ENCODE assay signal across 8 mouse cellular contexts in genomic region chr5:142902506-142903314, GRCm38 (mm10). TPM values are rescaled to one million over a fixed set of nuclear protein-coding genes. Genes with fewer than 3 reads are reported as not detected.
A peak's percentile ranks its signal among the peaks of the same experiment; 100 is the strongest.
DNase-seq lines count a peak whose midpoint lies in the region; ATAC-seq and TF ChIP-seq lines count a peak whose summit lies in the region.

No protein-coding gene starts in this region.

- TF ChIP-seq CTCF in embryonic fibroblast, embryonic 13.5 days (IDR thresholded peaks at IDR 0.05; ENCODE audit: borderline replicate concordance, insufficient read depth, low read length), result no peak
- TF ChIP-seq CTCF in intestine, postnatal 0 days (IDR thresholded peaks at IDR 0.05; ENCODE audit: low read depth), result no peak
- peak; percentile 19; the same call in 1 of the 2 replicates for TF ChIP-seq CTCF in small intestine, adult 2 months (IDR thresholded peaks at IDR 0.05; ENCODE audit: extremely low read depth, insufficient read length, insufficient replicate concordance, low read depth, low read length)

- H3K4me3 ChIP-seq in megakaryocyte, embryonic 14.5 days (replicated peaks), result peak overlapping the region; percentile 76
- peak overlapping the region; percentile 86 for H3K4me3 ChIP-seq in embryonic fibroblast, embryonic 13.5 days (ENCODE audit: insufficient read depth, low read length)
- H3K4me3 ChIP-seq in intestine, postnatal 0 days (ENCODE audit: low read depth, low read length), result peak overlapping the region; percentile 7; the same call in 1 of the 2 replicates
- H3K4me3 ChIP-seq in small intestine, adult 2 months (ENCODE audit: low read depth, low read length), result peak overlapping the region; percentile 34

- H3K27ac ChIP-seq in embryonic fibroblast, embryonic 13.5 days (ENCODE audit: insufficient read depth, low read length), result peak overlapping the region; percentile 28; the same call in 1 of the 2 replicates
- H3K27ac ChIP-seq in intestine, postnatal 0 days (ENCODE audit: low read depth, low read length), result peak overlapping the region; percentile 84
- peak overlapping the region; percentile 31 for H3K27ac ChIP-seq in small intestine, adult 2 months (ENCODE audit: insufficient read depth, low read depth, low read length)

- DNase-seq in urinary bladder, postnatal 4 days (ENCODE audit: low spot score in 2 of 2), result no peak
- no peak for DNase-seq in c-Kit-positive CD71-positive TER-119-positive erythroid progenitor cells, embryonic 14.5 days (ENCODE audit: low spot score)
- DNase-seq in left cerebral cortex, postnatal 25 days (ENCODE audit: low spot score in 2 of 2), result no peak

- peak; percentile 74 for TF ChIP-seq POLR2A in embryonic fibroblast, embryonic 13.5 days (IDR thresholded peaks at IDR 0.05; ENCODE audit: low read depth, low read length)
- TF ChIP-seq POLR2A in small intestine, adult 2 months (IDR thresholded peaks at IDR 0.05; ENCODE audit: low read depth, low read length), result peak; percentile 55

- whole genome bisulfite sequencing in intestine, postnatal 0 days, result 43% methylated on average over 5 of the region's 5 CpGs
- 39% methylated on average over 5 of the region's 5 CpGs for WGBS in small intestine, adult 2 months

- intact Hi-C loops in left cerebral cortex, postnatal 25 days (cut with DNase I), result no loop called here

- peaks cover 79% of the 10 kb centered on the region for H3K4me1 ChIP-seq in megakaryocyte, embryonic 14.5 days
- peaks cover 3% of the 10 kb centered on the region; the same call in 1 of the 2 replicates for H3K4me1 ChIP-seq in embryonic fibroblast, embryonic 13.5 days (ENCODE audit: control insufficient read depth, insufficient read depth, low read length)
- H3K4me1 ChIP-seq in intestine, postnatal 0 days (replicated peaks; ENCODE audit: control insufficient read depth, insufficient read depth, low read length), result 0 out of 2 replicates have a peak, but pooled peaks cover 6% of the 10 kb centered on the region
- H3K4me1 ChIP-seq in small intestine, adult 2 months (ENCODE audit: control insufficient read depth, insufficient read depth, insufficient read length, low read length), result peaks cover 8% of the 10 kb centered on the region; the same call in 1 of the 2 replicates

- peaks cover 77% of the 10 kb centered on the region for H3K36me3 ChIP-seq in megakaryocyte, embryonic 14.5 days (replicated peaks; ENCODE audit: low read length)
- H3K36me3 ChIP-seq in intestine, postnatal 0 days (ENCODE audit: control insufficient read depth, insufficient read depth), result peaks cover 69% of the 10 kb centered on the region
- peaks cover 62% of the 10 kb centered on the region for H3K36me3 ChIP-seq in small intestine, adult 2 months (ENCODE audit: control insufficient read depth, insufficient read depth, low read length)

- peak overlapping the region; percentile 31; the same call in 1 of the 2 replicates for H3K9ac ChIP-seq in intestine, postnatal 0 days (ENCODE audit: low read depth, low read length)

- ATAC-seq in megakaryocyte, adult 5-6 weeks (ENCODE audit: poor library complexity, severe bottlenecking), result no peak
- ATAC-seq in intestine, postnatal 0 days, result peak; percentile 4; the same call in 1 of the 2 replicates

- H3K9me3 ChIP-seq in megakaryocyte, embryonic 14.5 days, result no peaks in the 10 kb centered on the region
- no peaks in the 10 kb centered on the region for H3K9me3 ChIP-seq in intestine, postnatal 0 days (ENCODE audit: control insufficient read depth)

- peak overlapping the region; percentile 80 for H3K4me2 ChIP-seq in intestine, postnatal 0 days (replicated peaks; ENCODE audit: low read depth)

- H3K27me3 ChIP-seq in megakaryocyte, embryonic 14.5 days (replicated peaks), result no peaks in the 10 kb centered on the region
- no peaks in the 10 kb centered on the region for H3K27me3 ChIP-seq in intestine, postnatal 0 days (replicated peaks; ENCODE audit: control insufficient read depth, insufficient read depth, low read length)
- H3K27me3 ChIP-seq in small intestine, adult 2 months (ENCODE audit: control insufficient read depth, insufficient read depth, low read length), result no peaks in the 10 kb centered on the region

RNA-seq across cellular contexts. Expression of gene Actb, which starts 3.8 kb away (rescaled TPM):
- polyA plus RNA-seq in megakaryocyte, embryonic 14.5 days (2012; ENCODE audit: insufficient read depth, low replicate concordance), result 9,487 and 13,262 TPM in 2 replicates
- total RNA-seq in megakaryocyte, adult 5-6 weeks (2015), result 15,428 and 15,938 TPM in 2 replicates
- total RNA-seq in megakaryocyte, adult 5-6 weeks (2017), result 7,091 and 10,908 TPM in 2 replicates
- 7,994 and 9,776 TPM in 2 replicates for polyA plus RNA-seq in embryonic fibroblast, embryonic 13.5 days (2011; ENCODE audit: insufficient read length, low read depth, missing spikeins)
- 22,808 and 23,070 TPM in 2 replicates for polyA plus RNA-seq in intestine, postnatal 0 days (2015; fragmentation: Nextera tagmentation; extraction: Ambion mirVana)
- polyA plus RNA-seq in small intestine, adult 2 months (2012; rRNA removed), result 4,701 and 11,894 TPM in 2 replicates
- 1,000 to 10,000 TPM; 2,451 to 2,479 TPM for total RNA-seq in left cerebral cortex, postnatal 25 days (2021)

RNA-seq across cellular contexts. Expression of gene Fbxl18, which starts 7.5 kb away (rescaled TPM):
- 4.7 and 4.9 TPM in 2 replicates for polyA plus RNA-seq in megakaryocyte, embryonic 14.5 days (2012; ENCODE audit: insufficient read depth, low replicate concordance)
- 1.7 and 3.0 TPM in 2 replicates for total RNA-seq in megakaryocyte, adult 5-6 weeks (2015)
- total RNA-seq in megakaryocyte, adult 5-6 weeks (2017), result 2.6 and 2.7 TPM in 2 replicates
- 8.7 and 8.8 TPM in 2 replicates for polyA plus RNA-seq in embryonic fibroblast, embryonic 13.5 days (2011; ENCODE audit: insufficient read length, low read depth, missing spikeins)
- polyA plus RNA-seq in intestine, postnatal 0 days (2015; fragmentation: Nextera tagmentation; extraction: Ambion mirVana), result 5.6 and 6.2 TPM in 2 replicates
- polyA plus RNA-seq in small intestine, adult 2 months (2012; rRNA removed), result 17.0 and 28.4 TPM in 2 replicates
- 10 to 100 TPM; 32.5 to 33.7 TPM for total RNA-seq in left cerebral cortex, postnatal 25 days (2021)

RNA-seq across cellular contexts. Expression of gene Fscn1, which starts 57.4 kb away (rescaled TPM):
- 1.3 and 3.6 TPM in 2 replicates for polyA plus RNA-seq in megakaryocyte, embryonic 14.5 days (2012; ENCODE audit: insufficient read depth, low replicate concordance)
- not detected in 2 replicates for total RNA-seq in megakaryocyte, adult 5-6 weeks (2015)
- 0.08 and 0.11 TPM in 2 replicates for total RNA-seq in megakaryocyte, adult 5-6 weeks (2017)
- 323 and 406 TPM in 2 replicates for polyA plus RNA-seq in embryonic fibroblast, embryonic 13.5 days (2011; ENCODE audit: insufficient read length, low read depth, missing spikeins)
- 36.5 and 37.1 TPM in 2 replicates for polyA plus RNA-seq in intestine, postnatal 0 days (2015; fragmentation: Nextera tagmentation; extraction: Ambion mirVana)
- polyA plus RNA-seq in small intestine, adult 2 months (2012; rRNA removed), result 12.3 and 15.0 TPM in 2 replicates
- total RNA-seq in left cerebral cortex, postnatal 25 days (2021), result 100 to 1,000 TPM; 384 to 450 TPM

Comparison
In these comparisons a context has a peak if more than half of its experiments do, and no peak if none do; other contexts are left out.
1. H3K4me3 ChIP-seq: peak in every context shown above with its lines; median percentile 86 in embryonic fibroblast, embryonic 13.5 days; 76 in megakaryocyte, embryonic 14.5 days; 34 in small intestine, adult 2 months; 7 in intestine, postnatal 0 days.
2. H3K27ac ChIP-seq: peak in every context shown above with its lines; median percentile 84 in intestine, postnatal 0 days; 31 in small intestine, adult 2 months; 28 in embryonic fibroblast, embryonic 13.5 days.